Mouse (Mus musculus) adrenal gland, postnatal 25 days (tissue): Measurements from ENCODE around the gene Col16a1. TPM values are rescaled to one million over a fixed set of nuclear protein-coding genes. Genes with fewer than 3 reads are reported as not detected.

ENCODE experiments used
- DNase-seq: peaks from one replicate; pipeline ENCODE4 v3.0.0; 2021; ENCODE audit warnings: mixed read lengths
- total RNA-seq: library from RNA; stranded (reverse); gene quantifications from 2 replicates; pipeline ENCODE4 v1.2.3, GENCODE M21; 2021

The Col16a1 gene
- total RNA-seq, 1 experiment from 2014 or later = 14.8 TPM

DNA sequence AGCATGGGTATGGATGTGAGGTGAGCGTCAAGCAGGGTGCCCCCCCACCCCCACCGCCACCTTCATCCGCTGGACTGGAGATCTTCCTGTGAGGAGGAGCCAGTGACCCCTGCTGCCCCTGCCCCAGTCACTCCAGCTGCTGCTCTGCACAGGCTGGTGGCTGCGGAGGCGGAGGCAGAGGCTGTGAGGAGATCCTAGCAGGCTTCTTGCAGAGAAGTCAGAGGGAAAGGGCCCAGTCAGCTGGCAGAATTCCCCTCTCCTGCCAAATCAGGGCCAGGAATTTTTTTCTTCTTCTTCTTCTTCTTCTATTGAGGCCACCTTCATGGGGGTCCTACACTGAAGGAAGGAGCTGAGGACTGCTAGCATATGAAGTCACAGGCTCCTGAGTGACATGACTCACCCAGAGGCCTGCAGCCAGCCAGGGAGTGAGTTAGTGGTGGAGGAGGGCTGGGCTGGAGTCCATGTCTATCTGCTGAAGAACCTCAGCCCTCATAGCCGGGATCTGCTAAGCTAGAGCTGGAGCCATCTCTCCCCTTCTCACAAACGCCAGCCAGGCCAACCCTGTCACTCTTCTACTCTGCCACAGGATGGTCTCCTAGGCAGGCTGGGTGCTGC lies 36.8 kb downstream of the Col16a1 start:
- DNase-seq = peak; percentile 63

DNA sequence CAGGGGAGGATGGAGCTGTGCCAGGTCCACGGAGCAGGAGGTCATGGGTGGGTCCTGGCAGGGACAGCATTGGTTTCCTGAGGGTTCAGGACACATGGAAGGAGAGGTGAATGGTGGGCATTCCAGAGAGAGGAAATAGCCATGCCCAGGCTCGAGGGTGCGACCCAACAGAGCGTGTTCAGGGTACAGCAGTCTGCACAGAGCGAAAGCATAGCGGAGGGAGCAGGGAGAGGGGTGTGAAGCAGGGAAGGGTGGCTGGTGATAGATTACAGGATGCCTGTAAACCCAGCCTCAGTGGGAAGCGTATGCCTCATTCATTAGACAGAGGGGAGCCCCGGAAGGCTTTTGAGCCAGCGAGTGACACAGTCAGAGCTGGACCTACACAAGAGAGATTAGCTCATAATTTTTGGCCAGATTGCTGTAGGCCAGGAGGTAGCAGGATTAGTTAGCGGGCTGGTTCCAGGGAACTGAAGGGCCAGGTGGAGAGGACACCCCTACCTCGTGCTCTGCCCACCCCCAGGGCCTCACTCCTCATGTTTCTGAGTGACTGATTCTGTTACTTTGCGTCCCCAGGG lies 37.7 kb downstream of the Col16a1 start:
- no peak for DNase-seq

DNA sequence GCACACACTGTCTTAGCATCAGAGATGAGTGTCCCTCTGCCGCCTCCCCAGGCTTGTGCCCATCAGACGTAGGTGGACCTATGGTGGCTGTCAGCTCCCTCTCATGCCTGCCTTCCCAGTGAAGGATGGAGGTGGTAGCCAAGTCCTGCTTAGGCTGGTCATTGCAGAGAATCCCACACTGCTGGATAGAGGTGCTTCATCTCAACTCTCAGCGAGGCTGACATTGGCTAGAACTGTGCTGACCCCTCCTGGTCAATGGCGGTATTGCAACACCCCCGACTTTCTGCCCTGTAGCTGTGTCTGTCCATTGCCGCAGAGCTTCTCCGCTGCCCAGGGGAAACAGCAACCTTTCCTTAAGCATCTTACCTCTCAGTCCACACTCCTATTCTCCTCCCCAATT lies 39.7 kb downstream of the Col16a1 start:
- DNase-seq = peak; percentile 93

DNA sequence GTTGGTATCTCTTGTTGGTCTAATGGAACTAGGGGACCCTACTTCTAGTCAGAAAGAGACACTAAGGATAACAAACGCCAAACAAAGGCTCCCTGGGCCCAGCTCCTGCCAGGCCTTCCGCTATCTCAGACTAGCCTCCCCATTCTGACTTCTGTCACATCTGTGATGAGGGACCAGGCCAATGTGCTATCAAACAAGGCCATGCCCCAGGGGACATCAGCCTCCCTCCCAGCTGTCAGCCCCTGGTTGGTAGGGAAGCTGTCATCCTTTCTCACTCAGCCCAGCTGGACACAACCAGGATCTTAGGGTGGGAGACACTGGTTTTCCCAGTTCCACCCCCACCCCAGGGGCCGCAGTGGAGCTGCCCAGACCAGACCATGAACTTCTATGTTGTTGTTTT lies 47.5 kb downstream of the Col16a1 start:
- DNase-seq = no peak

DNA sequence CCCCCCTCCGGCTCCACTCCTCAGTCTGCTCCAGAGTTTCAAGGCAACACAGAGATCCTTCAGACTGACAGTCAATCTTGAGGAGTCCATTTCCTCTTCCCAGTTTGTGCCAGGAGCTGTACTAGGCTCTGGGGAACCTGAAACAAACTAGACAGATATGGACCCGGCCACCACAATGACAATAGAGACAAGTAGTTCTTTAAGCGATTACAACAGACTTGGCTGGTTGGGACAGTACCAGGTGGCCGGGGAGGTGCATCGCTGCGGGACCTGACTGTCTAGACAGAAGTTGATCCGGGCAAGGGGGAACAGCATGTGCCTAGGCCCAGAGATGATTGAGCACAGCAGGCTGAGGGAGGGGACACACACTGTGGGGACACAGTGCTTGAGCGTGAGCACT lies 53.5 kb downstream of the Col16a1 start:
- DNase-seq = no peak

DNA sequence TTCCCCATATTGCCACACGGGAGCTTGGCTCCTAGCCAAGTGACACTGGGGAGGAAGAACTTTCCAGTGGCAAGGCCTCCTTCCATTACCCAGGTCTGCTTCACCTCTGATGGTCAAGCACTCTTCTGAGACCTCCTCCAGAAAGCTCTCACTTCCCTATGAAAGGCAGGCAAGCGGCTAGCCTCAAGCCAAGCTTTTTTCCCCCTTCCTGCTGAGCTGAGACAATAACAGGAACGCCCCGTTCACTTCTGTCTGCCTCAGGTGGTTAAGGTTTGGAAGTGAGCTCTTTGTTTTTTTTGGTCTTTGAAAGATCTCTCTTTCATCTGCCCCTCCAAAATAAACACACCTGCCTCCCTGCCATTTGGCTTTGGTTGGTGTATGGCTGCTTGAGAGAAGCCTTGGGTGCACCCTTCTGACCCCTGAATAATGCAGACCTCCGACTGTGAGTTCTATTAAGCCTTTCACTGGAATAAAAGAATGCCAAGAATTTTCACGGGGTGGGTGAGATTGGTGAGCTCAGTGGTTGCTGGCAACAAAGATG lies 54.5 kb downstream of the Col16a1 start, which contains the start of gene Pef1:
Pef1 (plus strand) TSS at position 448 of the 541 bp plus-strand sequence.
- no peak for DNase-seq

DNA sequence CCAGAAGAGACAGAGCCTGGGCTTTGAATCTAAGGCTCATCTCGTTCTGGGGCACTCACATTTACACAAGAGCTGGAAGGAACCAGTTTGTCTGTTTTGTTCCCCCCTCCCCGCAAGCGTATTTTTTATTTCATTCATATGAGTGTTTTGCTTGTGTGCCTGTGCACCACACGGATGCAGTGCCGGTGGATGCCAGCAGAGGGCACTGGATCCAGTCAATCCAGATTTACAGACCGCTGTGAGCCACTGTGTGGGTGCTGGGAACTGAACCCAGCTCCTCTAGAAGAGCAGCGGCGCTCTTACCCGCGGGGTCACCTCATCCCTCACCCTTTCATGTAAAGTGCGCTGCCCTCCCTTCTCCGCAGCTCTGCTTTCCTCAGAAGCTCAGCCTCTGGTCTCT lies 56.0 kb downstream of the Col16a1 start:
- no peak for DNase-seq

DNA sequence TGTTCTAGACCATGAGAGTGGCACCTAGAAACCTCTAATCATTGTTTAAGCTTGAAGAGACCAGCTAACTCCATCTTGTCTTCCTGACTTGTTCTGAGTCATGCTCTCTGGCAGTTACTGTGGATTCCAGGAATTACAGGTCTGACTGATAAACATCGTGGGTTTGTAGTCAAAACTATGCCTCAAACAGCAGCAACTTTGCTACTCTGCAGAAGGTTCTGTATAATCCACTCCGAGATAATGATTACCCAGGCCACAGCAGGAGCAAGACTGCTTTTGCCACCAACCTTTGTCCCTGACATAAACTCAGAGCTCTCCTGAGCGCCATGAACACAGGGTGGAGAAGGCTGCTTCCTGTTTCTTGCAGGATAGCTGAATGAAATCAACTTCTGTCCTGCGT lies 56.9 kb downstream of the Col16a1 start:
- DNase-seq = no peak

DNA sequence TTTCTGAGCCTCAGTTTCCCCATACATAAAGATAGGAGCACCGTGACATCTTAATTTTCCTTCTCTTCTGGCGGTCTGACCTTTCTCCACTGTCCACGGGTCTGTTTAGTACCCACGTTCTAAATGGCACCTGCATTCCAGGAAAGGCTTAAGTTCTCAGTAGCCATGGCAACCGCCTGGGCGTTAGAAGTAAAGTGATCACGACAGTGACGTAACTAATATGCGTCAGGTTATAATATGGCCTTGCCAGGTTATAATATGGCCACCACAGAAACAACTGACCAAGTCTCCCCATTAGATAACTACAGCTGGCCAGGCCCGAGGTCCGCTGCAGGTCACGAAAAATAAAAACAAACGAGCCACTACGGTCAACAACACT lies 59.4 kb downstream of the Col16a1 start:
- DNase-seq = no peak

DNA sequence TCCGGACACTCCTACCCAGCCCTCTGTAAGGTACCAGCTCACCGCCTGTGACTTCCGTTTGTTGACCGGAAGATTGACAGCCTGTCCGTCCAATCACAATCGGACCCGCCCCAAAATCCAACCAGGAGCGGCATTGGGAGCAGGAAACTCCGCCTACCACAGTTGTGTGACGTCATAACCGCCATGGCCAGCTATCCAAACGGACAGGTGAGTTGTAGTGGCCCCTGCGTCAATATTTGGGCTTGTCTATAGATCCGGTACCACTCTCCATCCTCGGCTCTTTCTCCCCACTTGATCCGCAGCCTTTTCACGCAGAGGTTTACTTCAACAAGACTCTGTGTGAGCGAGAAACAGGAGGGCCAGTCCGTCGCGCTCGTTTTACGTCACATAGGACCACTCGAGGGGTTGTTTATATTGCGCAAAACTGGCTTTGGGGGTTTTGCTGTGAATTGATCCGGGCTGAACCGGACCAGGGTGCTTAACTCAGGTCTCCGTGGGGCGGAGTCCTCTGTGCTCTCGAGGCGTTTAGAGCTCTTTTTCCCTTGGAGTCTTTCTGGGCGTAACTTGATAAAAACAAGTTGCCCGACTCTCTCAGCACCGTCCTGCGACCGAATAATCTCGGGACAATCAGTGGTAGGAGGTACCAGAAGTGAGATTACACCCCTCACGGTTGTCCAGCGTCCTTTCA lies 59.9 kb downstream of the Col16a1 start:
- DNase-seq = peak; percentile 99

DNA sequence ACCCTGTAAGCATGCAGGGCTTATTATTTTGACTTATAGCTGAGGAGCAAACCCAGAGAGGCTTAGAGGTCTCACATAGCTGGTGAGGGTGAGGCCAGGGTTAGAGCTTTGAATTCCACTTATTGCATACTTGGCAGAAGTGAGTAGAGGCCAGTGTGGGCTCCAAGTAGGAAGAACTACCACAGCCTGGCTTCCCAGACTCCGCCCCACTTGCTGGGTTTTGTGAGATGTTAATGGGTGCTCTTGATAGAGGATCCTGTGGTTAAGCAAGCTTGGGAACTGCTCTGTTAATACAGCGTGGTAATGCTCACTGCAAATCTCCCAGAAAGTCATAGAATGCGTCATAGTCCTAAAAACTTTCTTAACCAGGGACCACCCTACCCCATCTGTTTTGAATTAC lies 61.3 kb downstream of the Col16a1 start:
- no peak for DNase-seq

DNA sequence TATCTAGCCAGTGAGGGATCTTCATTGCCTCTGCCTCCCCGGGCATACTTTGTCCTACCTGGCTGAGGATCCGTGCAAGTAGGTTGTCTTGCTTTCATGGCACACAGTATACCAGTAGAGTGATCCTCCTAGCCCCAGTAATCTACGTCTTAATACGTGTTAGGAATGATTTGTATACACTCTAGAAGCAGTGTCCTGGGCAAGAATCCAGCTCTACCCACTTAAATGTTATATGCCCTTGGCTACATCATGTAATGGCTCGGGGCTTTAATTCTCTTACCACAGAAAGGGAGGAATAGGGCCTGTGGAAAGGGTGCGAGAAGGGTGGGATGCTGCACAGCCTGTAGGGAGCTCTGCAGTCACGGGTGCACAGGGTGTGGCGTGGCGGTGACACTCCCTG lies 62.0 kb downstream of the Col16a1 start:
- DNase-seq = no peak

DNA sequence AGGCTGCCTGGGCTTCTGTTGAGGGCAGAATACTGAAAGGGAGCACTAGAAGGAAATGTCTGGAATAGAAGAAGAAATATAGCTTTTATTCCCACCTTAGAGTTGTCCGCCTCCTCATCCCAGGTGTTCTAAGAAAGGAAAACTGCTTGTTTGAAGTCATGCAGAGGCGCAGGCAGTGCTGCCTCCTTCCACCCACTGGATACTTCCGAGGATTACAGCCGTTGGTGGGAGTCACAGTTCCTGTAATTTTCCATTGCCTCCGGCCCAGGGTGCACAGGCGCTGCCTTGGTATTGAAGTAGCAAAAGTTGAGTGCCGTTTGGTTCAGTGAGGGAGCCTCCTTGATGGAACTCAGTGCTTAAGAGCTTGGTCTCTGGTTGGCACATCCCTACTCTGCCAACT lies 62.5 kb downstream of the Col16a1 start:
- DNase-seq = no peak

DNA sequence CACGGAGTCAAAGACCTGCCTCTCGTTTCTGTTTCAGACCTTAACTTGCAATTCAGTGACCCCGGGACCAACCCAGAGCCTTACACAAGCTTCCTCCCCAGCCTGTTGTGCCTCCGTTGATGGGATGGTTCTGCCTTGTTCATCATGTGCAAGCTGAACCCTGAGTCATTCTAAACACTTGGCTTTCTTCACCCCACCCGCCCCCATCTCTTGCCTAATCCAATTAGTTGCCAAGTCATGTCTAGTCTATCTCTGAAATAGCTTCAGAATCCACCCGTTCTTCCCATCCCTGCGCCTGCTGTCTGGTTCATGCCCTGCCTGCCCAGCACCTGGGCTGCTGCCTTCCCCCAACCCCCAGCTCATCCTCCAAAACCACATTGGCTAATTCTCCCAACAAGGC lies 64.7 kb downstream of the Col16a1 start:
- peak; percentile 51 for DNase-seq

DNA sequence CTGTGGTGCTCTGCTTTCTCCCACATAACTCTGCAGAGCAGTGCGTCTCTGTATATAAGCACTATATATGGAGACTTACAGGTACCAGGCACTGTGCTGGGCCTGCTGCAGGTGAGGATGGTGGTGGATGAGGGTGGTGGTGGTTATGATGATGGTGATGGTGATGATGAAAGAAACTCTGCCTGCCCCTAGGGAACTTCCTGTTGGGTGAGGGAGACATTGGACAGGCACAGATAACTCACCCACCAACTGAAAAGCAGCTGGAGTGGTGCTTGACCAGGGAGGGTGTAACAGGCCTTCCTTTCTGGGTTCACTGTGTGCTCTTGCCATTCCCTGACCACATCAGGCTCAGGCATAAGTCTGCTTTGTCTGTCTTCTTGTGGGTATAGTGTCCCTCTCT lies 65.1 kb downstream of the Col16a1 start:
- DNase-seq = no peak

DNA sequence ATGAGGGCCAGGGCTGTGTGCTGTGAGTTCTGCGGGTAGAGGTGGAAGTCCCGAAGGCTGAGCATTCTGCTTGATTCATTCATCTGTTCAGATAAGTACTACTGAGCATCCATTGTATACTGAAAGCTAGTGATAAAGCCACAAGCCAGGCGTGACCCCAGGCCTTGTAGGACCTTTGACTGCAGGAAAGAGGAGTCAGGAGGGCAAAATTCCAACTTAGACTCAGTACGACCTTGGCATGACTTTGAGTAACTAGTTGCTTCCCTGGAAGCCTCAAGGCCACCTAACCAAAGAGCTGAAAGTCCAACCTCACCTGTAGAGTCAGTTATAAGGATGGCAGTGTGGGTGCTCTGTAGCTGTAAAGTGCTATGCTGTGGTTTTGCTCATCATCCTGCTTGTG lies 73.1 kb downstream of the Col16a1 start:
- DNase-seq = no peak

DNA sequence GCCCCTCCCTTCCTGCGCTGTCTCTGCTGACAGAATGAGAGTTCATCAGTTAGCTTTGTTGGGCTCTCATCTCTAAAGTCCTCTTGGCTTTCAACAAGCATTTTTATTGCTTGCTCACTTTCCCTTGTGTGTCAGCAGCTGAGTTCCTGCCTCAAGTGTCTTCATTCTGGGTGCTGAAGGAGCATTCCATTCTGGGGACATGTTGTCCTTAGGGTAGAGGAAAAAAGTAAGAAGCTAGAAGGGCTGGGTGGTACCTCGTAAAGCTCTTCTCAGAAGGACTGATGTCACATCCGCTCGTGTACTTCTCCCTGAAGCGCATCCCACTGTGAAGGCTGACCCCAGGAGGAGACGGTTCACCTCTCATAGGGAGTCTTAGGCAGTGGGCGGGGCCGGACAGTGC lies 73.9 kb downstream of the Col16a1 start:
- DNase-seq = no peak

DNA sequence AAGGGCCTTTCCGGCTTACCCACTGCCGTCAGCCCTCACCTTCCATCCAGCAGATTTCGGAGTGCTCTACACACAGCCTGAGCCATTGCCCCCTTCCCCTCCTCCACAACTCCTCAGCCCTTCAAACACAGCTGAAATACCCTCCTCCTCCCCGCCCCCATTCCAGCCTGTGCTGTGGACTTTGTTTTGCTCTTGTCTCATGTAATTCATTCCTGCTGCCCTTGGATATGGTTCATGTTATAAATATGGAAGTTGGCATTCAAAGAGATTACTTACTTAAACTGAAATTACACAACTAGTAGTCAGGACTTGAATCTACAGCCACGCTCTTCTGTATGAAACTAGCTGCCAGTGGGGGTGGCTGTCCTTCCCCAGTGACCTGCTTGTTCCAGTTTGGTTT lies 75.4 kb downstream of the Col16a1 start:
- DNase-seq = no peak

DNA sequence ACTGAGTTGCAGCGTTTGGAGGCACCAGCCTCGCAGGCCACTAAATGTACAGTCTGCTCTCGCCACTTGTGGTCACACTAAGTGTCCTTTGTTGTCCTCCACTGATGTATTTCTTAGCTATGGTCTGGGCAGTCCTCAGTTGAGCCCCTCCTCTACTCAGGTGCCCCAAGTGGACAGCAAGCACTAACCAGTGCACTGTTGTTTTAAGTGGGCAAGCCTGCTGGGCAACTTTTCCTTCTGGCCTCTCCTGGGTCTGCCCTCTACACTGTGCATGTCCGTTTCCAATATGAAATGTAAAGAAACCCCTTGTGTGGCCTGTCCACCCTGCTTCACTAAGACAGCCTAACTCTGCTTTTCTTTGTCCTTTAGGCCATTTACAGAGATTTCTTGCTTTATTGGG lies 76.5 kb downstream of the Col16a1 start:
- DNase-seq = no peak

DNA sequence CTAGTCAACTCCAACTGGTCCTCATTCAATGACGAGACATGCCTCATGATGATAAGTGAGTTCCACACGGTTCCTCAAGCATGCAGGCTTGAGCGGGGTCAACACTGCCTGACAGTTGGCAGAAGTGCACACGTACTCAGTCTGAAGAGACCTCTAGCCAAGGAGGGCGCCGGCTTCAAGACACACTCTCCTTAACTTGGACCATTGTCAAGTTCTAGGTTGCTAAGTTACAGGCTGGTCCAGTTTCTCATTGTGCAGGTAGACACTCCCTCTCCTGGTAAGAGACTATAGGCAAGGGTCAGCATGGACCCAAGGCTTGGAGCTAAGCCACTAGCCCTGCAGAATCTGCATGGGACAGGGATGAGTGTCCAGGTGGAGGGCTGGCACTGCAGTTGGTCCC lies 77.5 kb downstream of the Col16a1 start:
- no peak for DNase-seq

DNA sequence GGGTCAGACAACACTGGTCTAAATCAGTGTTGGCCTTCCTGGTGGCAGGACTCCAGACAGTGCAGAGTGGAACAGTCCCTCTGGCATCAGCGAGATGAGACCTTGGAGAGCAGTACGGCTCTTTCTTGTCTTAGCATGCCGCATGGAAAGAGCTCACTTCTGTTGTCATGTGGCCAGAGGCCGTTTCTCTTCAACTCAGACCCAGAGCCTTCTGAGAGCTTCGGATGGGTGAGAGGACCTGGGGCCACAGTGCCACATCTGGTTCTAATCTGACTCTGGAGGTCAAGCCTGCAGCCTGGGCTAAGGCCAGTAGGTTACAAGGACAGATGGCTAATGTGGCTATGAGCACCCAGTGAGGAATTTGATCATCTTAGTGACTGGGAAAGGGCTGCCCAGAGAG lies 78.3 kb downstream of the Col16a1 start:
- DNase-seq = peak; percentile 48

DNA sequence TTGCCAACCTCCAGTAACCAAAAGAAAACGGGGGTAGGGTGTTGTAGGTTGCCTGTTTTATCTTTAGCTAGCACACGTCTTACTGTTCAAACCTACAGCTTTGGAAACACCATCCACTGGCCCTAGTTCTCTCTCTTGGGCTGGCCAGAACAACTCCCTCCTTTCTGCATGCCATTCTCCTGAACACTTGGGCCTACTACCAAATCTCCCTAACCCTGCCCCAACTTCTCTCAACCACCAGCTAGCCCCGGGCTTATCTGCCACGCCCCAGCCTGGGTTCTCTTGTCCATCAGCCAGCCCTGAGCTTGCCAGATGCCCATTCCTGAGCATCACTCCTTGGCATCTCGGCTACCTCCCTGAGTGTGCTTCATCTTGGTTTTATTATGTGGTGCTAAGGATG lies 81.3 kb downstream of the Col16a1 start:
- no peak for DNase-seq

DNA sequence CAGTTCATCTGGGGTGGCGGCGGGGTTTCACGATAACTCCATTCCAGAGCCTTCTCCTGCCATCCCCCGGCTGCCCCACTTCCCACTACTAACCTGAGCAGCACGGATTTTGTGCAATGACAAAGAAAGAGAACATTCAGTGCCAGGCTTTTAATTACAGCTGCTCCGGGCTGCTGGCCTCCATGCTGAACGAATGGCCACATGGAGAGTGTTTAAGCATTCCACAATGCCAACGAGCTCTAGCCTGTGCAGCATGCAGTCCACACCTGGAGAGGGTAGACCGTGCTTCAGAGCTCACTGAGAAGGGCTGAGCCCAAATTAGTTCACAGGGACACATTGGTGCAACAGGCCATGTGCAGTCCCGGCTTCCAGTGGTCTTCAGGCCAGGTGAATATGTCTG lies 82.4 kb downstream of the Col16a1 start:
- no peak for DNase-seq
